In genomic region chr15:27574992-27575781, GRCm38 (mm10) we compare ENCODE assay signal across 10 mouse cellular contexts. TPM values are rescaled to one million over a fixed set of nuclear protein-coding genes. Genes with fewer than 3 reads are reported as not detected.
DNase-seq lines count a peak whose midpoint lies in the region; ATAC-seq and TF ChIP-seq lines count a peak whose summit lies in the region.
"Had no signal": no experiment of that assay in that cellular context is flagged by ENCODE, and none has a peak within 500 bp of the region (broad histone marks: within the 10 kb centered on the region; RNA-seq: fewer than 3 reads in every experiment).

No protein-coding gene starts in this region.

- H3K4me2 ChIP-seq in forebrain, embryonic 14.5 days (ENCODE audit: low read length), result no peak overlapping the region
- H3K4me2 ChIP-seq in heart, embryonic 15.5 days, result no peak overlapping the region

- ATAC-seq in forebrain, embryonic 14.5 days, result peak; percentile 31; the same call in 1 of the 2 replicates
- no peak for ATAC-seq in heart, embryonic 15.5 days (replicated peaks; ENCODE audit: insufficient number of reproducible peaks, insufficient read depth, low FRiP score, low read depth)

- 72% methylated on average over 8 of the region's 8 CpGs for WGBS in forebrain, embryonic 14.5 days
- WGBS in forebrain, embryonic 10.5 days, result 88% methylated on average over 8 of the region's 8 CpGs
- WGBS in heart, embryonic 15.5 days, result 70% methylated on average over 8 of the region's 8 CpGs

- peaks cover 15% of the 10 kb centered on the region for H3K36me3 ChIP-seq in forebrain, embryonic 14.5 days (ENCODE audit: control insufficient read depth, insufficient read depth, low read length)
- H3K36me3 ChIP-seq in forebrain, embryonic 10.5 days (replicated peaks), result peaks cover 20% of the 10 kb centered on the region
- peaks cover 3% of the 10 kb centered on the region; the same call in 1 of the 2 replicates for H3K36me3 ChIP-seq in heart, embryonic 15.5 days

- H3K4me3 ChIP-seq in forebrain, embryonic 14.5 days (ENCODE audit: low read depth, low read length), result no peak overlapping the region
- H3K4me3 ChIP-seq in forebrain, embryonic 10.5 days, result no peak overlapping the region
- no peak overlapping the region for H3K4me3 ChIP-seq in heart, embryonic 15.5 days

- H3K9me3 ChIP-seq in forebrain, embryonic 14.5 days (replicated peaks; ENCODE audit: control insufficient read depth, low read length), result no peaks in the 10 kb centered on the region
- no peaks in the 10 kb centered on the region for H3K9me3 ChIP-seq in forebrain, embryonic 10.5 days
- H3K9me3 ChIP-seq in heart, embryonic 15.5 days (replicated peaks), result no peaks in the 10 kb centered on the region

- 0 out of 2 replicates have a peak, but pooled peaks cover 4% of the 10 kb centered on the region for H3K4me1 ChIP-seq in forebrain, embryonic 14.5 days (ENCODE audit: control insufficient read depth, insufficient read depth, low read length)
- H3K4me1 ChIP-seq in forebrain, embryonic 10.5 days, result no peaks in the 10 kb centered on the region
- peaks cover 20% of the 10 kb centered on the region for H3K4me1 ChIP-seq in heart, embryonic 15.5 days (replicated peaks)

- no peak for TF ChIP-seq POLR2A in brain, embryonic 14.5 days (IDR thresholded peaks at IDR 0.05; ENCODE audit: borderline replicate concordance, extremely low read depth, insufficient read depth, insufficient read length, poor library complexity, severe bottlenecking)

- no peaks in the 10 kb centered on the region for H3K27me3 ChIP-seq in forebrain, embryonic 14.5 days (replicated peaks; ENCODE audit: control insufficient read depth, insufficient read depth, low read length)
- H3K27me3 ChIP-seq in forebrain, embryonic 10.5 days (ENCODE audit: poor library complexity, severe bottlenecking), result no peaks in the 10 kb centered on the region
- H3K27me3 ChIP-seq in heart, embryonic 15.5 days, result no peaks in the 10 kb centered on the region

- no peak overlapping the region for H3K9ac ChIP-seq in forebrain, embryonic 14.5 days (ENCODE audit: low read length)
- no peak overlapping the region for H3K9ac ChIP-seq in heart, embryonic 15.5 days

- no peak for DNase-seq in forebrain, embryonic 14.5 days (ENCODE audit: low spot score)
- DNase-seq in forebrain, embryonic 10.5 days (ENCODE audit: extremely low spot score, low spot score), result no peak
- peak; percentile 58 to 68 for DNase-seq in layer of hippocampus, postnatal 10 days (ENCODE audit: low spot score in 2 of 2)
- no peak for DNase-seq in layer of hippocampus, adult 8-10 months (ENCODE audit: low spot score in 2 of 2)
- DNase-seq in brain, embryonic 14.5 days (ENCODE audit: low read depth), result peak; percentile 26
- DNase-seq in ovary, postnatal 10 days (ENCODE audit: low spot score), result no peak
- no peak for DNase-seq in embryo, embryonic 10 days (ENCODE audit: low spot score)
- DNase-seq: kidney, adult 9 months; lung, postnatal 14 days had no signal

- H3K27ac ChIP-seq in forebrain, embryonic 14.5 days (ENCODE audit: low read depth, low read length), result no peak overlapping the region
- H3K27ac ChIP-seq in forebrain, embryonic 10.5 days, result no peak overlapping the region
- peak overlapping the region; percentile 78 for H3K27ac ChIP-seq in heart, embryonic 15.5 days

- TF ChIP-seq CTCF in brain, embryonic 14.5 days (IDR thresholded peaks at IDR 0.05; ENCODE audit: borderline replicate concordance, extremely low read depth, insufficient read depth, insufficient read length), result no peak

RNA-seq across cellular contexts. Expression of gene Otulin, which starts 55.3 kb away (rescaled TPM):
- 35.0 and 36.0 TPM in 2 replicates for polyA plus RNA-seq in forebrain, embryonic 14.5 days (2014; fragmentation: Nextera tagmentation; extraction: Ambion mirVana)
- polyA plus RNA-seq in forebrain, embryonic 10.5 days (2016; fragmentation: Nextera tagmentation; extraction: Ambion mirVana), result 33.5 and 33.6 TPM in 2 replicates
- total RNA-seq in layer of hippocampus, postnatal 10 days (2021), result 10 to 100 TPM; 24.7 to 28.7 TPM
- total RNA-seq in layer of hippocampus, adult 8-10 months (2022), result 10 to 100 TPM; 18.4 to 25.5 (median 21.9) TPM
- 23.7 and 24.2 TPM in 2 replicates for polyA plus RNA-seq in brain, embryonic 14.5 days (2012; rRNA removed)
- polyA plus RNA-seq in heart, embryonic 15.5 days (2015; fragmentation: Nextera tagmentation; extraction: Ambion mirVana), result 24.3 and 24.9 TPM in 2 replicates

Comparison
In these comparisons a context has a peak if more than half of its experiments do, and no peak if none do; other contexts are left out.
1. DNase-seq: peak in layer of hippocampus, postnatal 10 days (2 of 2) and brain, embryonic 14.5 days (single experiment); none in forebrain, embryonic 14.5 days (single experiment), forebrain, embryonic 10.5 days (single experiment), layer of hippocampus, adult 8-10 months (0 of 2), ovary, postnatal 10 days (single experiment) and embryo, embryonic 10 days (single experiment).